Mouse (Mus musculus) lung, postnatal 0 days (tissue): ENCODE results near the gene Smpd2.

Experiments used
- CTCF ChIP-seq: IDR thresholded peaks from 2 replicates; pipeline ENCODE4 v1.5.1; 2016; ENCODE audit warnings: antibody characterized with exemption, mild to moderate bottlenecking
- EP300 ChIP-seq: IDR thresholded peaks from 2 replicates; pipeline ENCODE4 v1.6.1; 2016; ENCODE audit warnings: antibody characterized with exemption, mild to moderate bottlenecking, control low read depth

- TF ChIP-seq EP300 (no peak), CTCF (no peak)
Measured at GRCm38 (mm10) chr10:41449684-41450083, 40.5 kb downstream of the Smpd2 start.
